Mouse (Mus musculus) MEL (cell line): ENCODE data around the gene Fgfr2.

Experiments used
- CTCF ChIP-seq, 3 experiments: IDR thresholded peaks in 2 of 3; conservative IDR thresholded peaks in 1 of 3; 2 replicates each; pipeline ENCODE4 v1.5.1; 2011 to 2012; ENCODE audit warnings: low read length in 3 of 3, low read depth in 2 of 3, mild to moderate bottlenecking in 2 of 3, improper control_type of control experiment in 1 of 3, inconsistent platforms in 1 of 3, mixed read lengths in 1 of 3, moderate library complexity in 1 of 3; ENCODE audit not compliant: control insufficient read depth in 1 of 3, insufficient read depth in 1 of 3, poor library complexity in 1 of 3, severe bottlenecking in 1 of 3
- GATA1 ChIP-seq: IDR thresholded peaks from 2 replicates; pipeline ENCODE4 v1.6.1; 2011; ENCODE audit warnings: low read depth, low read length, improper control_type of control experiment
- HCFC1 ChIP-seq: IDR thresholded peaks from 2 replicates; pipeline ENCODE4 v1.6.1; 2012; ENCODE audit warnings: low read depth, mild to moderate bottlenecking, inconsistent platforms, low read length, improper control_type of control experiment, moderate library complexity
- MAFK ChIP-seq: IDR thresholded peaks from 2 replicates; pipeline ENCODE4 v1.6.1; 2011; ENCODE audit warnings: low read depth, mild to moderate bottlenecking, low read length, improper control_type of control experiment, borderline replicate concordance
- MEF2A ChIP-seq: IDR thresholded peaks from 2 replicates; pipeline ENCODE4 v1.6.1; 2014; ENCODE audit warnings: low read depth, mild to moderate bottlenecking, inconsistent platforms, low read length, improper control_type of control experiment; ENCODE audit not compliant: poor library complexity, insufficient replicate concordance, severe bottlenecking; ENCODE audit errors: extremely low read depth
- POLR2A ChIP-seq, 2 experiments: IDR thresholded peaks; 2 replicates each; pipeline ENCODE4 v1.6.1; 2011 to 2012; ENCODE audit warnings: low read length in 2 of 2, mild to moderate bottlenecking in 2 of 2, control low read depth in 1 of 2, improper control_type of control experiment in 1 of 2, low read depth in 1 of 2, moderate library complexity in 1 of 2; ENCODE audit not compliant: control insufficient read depth in 1 of 2, insufficient read depth in 1 of 2, poor library complexity in 1 of 2
- SMC3 ChIP-seq: IDR thresholded peaks from 2 replicates; pipeline ENCODE4 v1.6.1; 2011; ENCODE audit warnings: low read depth, low read length, improper control_type of control experiment

DNA sequence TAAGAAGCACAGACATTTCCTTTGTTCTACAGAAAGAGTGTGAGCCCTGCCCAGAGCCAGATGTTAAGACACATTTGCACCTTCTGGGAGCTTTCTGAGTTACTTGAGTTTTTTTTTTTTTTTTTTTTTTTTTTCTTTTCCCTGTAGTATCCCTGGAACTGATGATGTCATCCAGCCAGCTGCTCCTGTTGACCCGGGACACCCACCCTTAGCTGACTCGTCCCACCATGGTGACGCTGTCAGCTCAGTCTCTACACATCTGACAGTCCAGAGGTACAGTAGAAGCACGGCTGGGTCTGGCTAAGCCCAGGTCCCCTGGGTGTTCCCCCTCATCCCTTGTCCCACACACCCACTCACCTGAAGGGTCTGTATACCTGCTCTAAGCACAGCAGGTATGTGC lies 2460.3 kb downstream of the Fgfr2 start:
- no peak for TF ChIP-seq HCFC1
- TF ChIP-seq GATA1: no peak
- TF ChIP-seq MEF2A: no peak
- TF ChIP-seq SMC3: no peak
- TF ChIP-seq MAFK: no peak
- TF ChIP-seq CTCF (IDR thresholded peaks at IDR 0.05 in 2 of 3, conservative IDR thresholded peaks at IDR 0.05 in 1 of 3; ENCODE audit: control insufficient read depth in 1 of 3, insufficient read depth in 1 of 3, low read depth in 2 of 3, low read length in 3 of 3, poor library complexity in 1 of 3, severe bottlenecking in 1 of 3): no peak
- TF ChIP-seq POLR2A (IDR thresholded peaks at IDR 0.05; ENCODE audit: control insufficient read depth in 1 of 2, insufficient read depth in 1 of 2, low read depth in 1 of 2, low read length in 2 of 2, poor library complexity in 1 of 2): no peak
